Mouse (Mus musculus) embryonic facial prominence, embryonic 13.5 days (tissue): Measurements from ENCODE around the gene D430041D05Rik. TPM values are rescaled to one million over a fixed set of nuclear protein-coding genes. Genes with fewer than 3 reads are reported as not detected.

Source experiments
- ATAC-seq: fragments of 200-750 bp; cut with Nextera tagmentation; 2 replicates; pipeline ENCODE4 v1.8.0; 2017; ENCODE audit warnings: low read depth; ENCODE audit not compliant: insufficient number of reproducible peaks, insufficient read depth, low FRiP score, low TSS enrichment
- H3K27ac ChIP-seq: fragments of 300-500 bp; sonication (generic); 2 replicates; pipeline ENCODE4 v1.5.1; 2015; ENCODE audit warnings: moderate library complexity, mild to moderate bottlenecking, inconsistent platforms
- H3K27me3 ChIP-seq: fragments of 300-500 bp; sonication (generic); 2 replicates; pipeline ENCODE4 v1.6.1; 2015; ENCODE audit warnings: mild to moderate bottlenecking, inconsistent platforms
- H3K36me3 ChIP-seq: fragments of 300-500 bp; sonication (generic); 2 replicates; pipeline ENCODE4 v1.6.1; 2015; ENCODE audit warnings: mild to moderate bottlenecking, inconsistent platforms
- H3K4me1 ChIP-seq: fragments of 300-500 bp; sonication (generic); 2 replicates; pipeline ENCODE4 v1.6.1; 2015; ENCODE audit warnings: inconsistent platforms
- H3K4me2 ChIP-seq: fragments of 300-500 bp; sonication (generic); 2 replicates; pipeline ENCODE4 v1.6.1; 2015; ENCODE audit warnings: moderate library complexity, mild to moderate bottlenecking, inconsistent platforms
- H3K4me3 ChIP-seq: fragments of 300-500 bp; sonication (generic); 2 replicates; pipeline ENCODE4 v1.5.1; 2015; ENCODE audit warnings: mild to moderate bottlenecking, inconsistent platforms
- H3K9ac ChIP-seq: fragments of 300-500 bp; sonication (generic); 2 replicates; pipeline ENCODE4 v1.6.1; 2015; ENCODE audit warnings: mild to moderate bottlenecking, inconsistent platforms
- H3K9me3 ChIP-seq: fragments of 300-500 bp; sonication (generic); 2 replicates; pipeline ENCODE4 v1.6.1; 2016; ENCODE audit warnings: inconsistent platforms
- WGBS: fragments of 180-500 bp; shearing (Covaris S2); methylation state at CpG from one replicate; pipeline ENCODE4 v1.1.7; 2015; ENCODE audit warnings: mixed read lengths; 5-methylcytosine and 5-hydroxymethylcytosine counted together
- polyA plus RNA-seq: library from polyadenylated mRNA; unstranded; fragments of >200 nt; fragmentation: Nextera tagmentation; extraction: Ambion mirVana; gene quantifications from 2 replicates; pipeline ENCODE4 v1.2.1, GENCODE M21; 2015

Gene D430041D05Rik
- polyA plus RNA-seq, 1 experiment from 2014 or later: 0.80 TPM

GRCm38 (mm10) chr2:104404036-104404435, 6.8 kb downstream of the D430041D05Rik start:
- Histone ChIP-seq H3K27me3 (peaks cover 28% of the 10 kb centered on the region), H3K4me3 (no peak overlapping the region), H3K27ac (no peak overlapping the region), H3K9me3 (no peaks in the 10 kb centered on the region), H3K36me3 (no peaks in the 10 kb centered on the region), H3K4me2 (no peak overlapping the region), H3K4me1 (peaks cover 4% of the 10 kb centered on the region), H3K9ac (no peak overlapping the region)
- ATAC-seq: no peak
- 84% methylated on average over 6 of the region's 6 CpGs for WGBS

DNA sequence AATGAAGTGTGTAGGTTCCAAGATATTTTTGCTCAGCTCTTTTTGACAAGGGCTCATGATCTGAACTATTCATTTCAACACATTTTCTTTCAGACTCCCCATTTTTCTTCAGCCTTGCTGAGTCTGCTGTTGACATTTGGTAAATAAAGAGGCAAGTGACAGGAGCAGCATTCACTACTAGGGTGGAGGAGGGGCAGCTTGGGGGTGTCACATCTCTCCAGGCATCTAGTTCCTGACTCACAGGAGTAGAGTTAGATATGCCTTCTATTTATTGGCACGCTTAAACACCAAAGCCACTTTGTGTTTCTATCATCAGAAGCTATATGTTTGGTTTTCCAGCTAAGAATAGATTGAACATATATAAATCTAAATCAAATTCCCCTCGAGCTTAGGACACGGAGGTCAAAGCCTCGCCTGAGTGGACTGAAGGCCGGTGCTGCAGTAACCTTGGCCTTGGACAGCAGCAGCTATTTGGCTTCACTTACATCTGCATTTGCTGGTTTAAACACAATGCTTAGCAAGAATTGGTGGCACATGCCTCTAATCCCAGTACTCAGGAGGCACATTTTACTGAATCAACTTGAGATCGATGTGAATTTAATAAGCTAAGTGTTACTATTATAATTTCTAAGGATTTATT, 12.0 kb downstream of the D430041D05Rik start:
- H3K27me3 ChIP-seq: no peaks in the 10 kb centered on the region
- H3K4me2 ChIP-seq: no peak overlapping the region
- no peak overlapping the region for H3K9ac ChIP-seq
- no peaks in the 10 kb centered on the region for H3K9me3 ChIP-seq
- 85% methylated on average over 6 of the region's 6 CpGs for WGBS
- H3K4me3 ChIP-seq: no peak overlapping the region
- no peak overlapping the region for H3K27ac ChIP-seq
- no peaks in the 10 kb centered on the region for H3K4me1 ChIP-seq
- no peaks in the 10 kb centered on the region for H3K36me3 ChIP-seq
- no peak for ATAC-seq

- no peak for ATAC-seq
- 81% methylated on average over 9 of the region's 9 CpGs for WGBS
- H3K4me3 ChIP-seq: no peak overlapping the region
- no peaks in the 10 kb centered on the region for H3K4me1 ChIP-seq
- H3K36me3 ChIP-seq: no peaks in the 10 kb centered on the region
- H3K27ac ChIP-seq: no peak overlapping the region
- H3K27me3 ChIP-seq: no peaks in the 10 kb centered on the region
- no peaks in the 10 kb centered on the region for H3K9me3 ChIP-seq
- no peak overlapping the region for H3K9ac ChIP-seq
- H3K4me2 ChIP-seq: no peak overlapping the region
These were observed 14.9 kb downstream of the D430041D05Rik start for GRCm38 (mm10) chr2:104395961-104396360.

DNA sequence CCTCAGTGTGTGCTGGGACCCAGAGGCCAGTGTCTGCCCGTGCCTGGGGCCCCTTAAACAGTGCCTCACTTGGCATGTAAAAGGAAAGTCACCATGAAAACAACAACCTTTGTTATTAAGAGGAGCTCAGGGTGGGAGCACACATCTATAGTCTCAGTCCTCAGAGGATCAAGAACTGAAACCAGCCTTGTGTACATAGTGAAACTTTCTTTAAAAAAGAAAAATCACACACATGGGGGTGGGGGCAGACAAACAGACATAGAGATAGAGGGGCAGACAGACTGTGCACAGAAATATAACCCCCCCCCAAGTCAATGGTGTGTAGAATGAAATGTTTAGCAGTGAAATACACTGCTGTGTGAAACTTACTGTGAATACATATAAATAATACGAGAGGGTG, 16.0 kb downstream of the D430041D05Rik start:
- no peaks in the 10 kb centered on the region for H3K9me3 ChIP-seq
- no peak for ATAC-seq
- no peak overlapping the region for H3K4me2 ChIP-seq
- no peak overlapping the region for H3K4me3 ChIP-seq
- no peak overlapping the region for H3K9ac ChIP-seq
- no peaks in the 10 kb centered on the region for H3K4me1 ChIP-seq
- 52% methylated on average over 2 of the region's 2 CpGs for WGBS
- no peak overlapping the region for H3K27ac ChIP-seq
- H3K36me3 ChIP-seq: no peaks in the 10 kb centered on the region
- no peaks in the 10 kb centered on the region for H3K27me3 ChIP-seq

- no peaks in the 10 kb centered on the region for H3K36me3 ChIP-seq
- 75% methylated on average over 4 of the region's 4 CpGs for WGBS
These were observed 18.0 kb downstream of the D430041D05Rik start for GRCm38 (mm10) chr2:104392700-104393312.

DNA sequence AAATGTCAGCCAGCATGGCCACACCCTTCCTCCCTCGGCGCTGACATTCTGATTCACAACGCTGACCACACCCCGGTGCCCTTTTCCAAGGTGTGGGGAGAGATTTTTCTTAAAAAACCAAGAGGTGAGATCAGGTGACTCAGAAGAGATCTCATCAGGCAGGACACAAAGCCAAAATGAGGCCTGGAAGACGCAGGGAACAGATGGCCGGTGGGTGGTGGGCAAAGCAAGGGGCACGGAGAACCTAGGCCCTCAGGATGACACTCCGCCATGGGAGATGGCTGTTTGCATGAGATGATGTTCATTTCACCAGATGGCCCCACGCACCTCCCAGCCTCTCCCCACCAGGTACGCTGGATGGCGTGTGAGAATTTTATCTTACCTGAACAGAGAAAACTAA, 21.6 kb downstream of the D430041D05Rik start:
- H3K4me1 ChIP-seq: no peaks in the 10 kb centered on the region
- no peak overlapping the region for H3K27ac ChIP-seq
- no peak overlapping the region for H3K4me3 ChIP-seq
- H3K27me3 ChIP-seq: no peaks in the 10 kb centered on the region
- no peak for ATAC-seq
- H3K9ac ChIP-seq: no peak overlapping the region
- 88% methylated on average over 11 of the region's 11 CpGs for WGBS
- no peaks in the 10 kb centered on the region for H3K9me3 ChIP-seq
- no peak overlapping the region for H3K4me2 ChIP-seq
- H3K36me3 ChIP-seq: no peaks in the 10 kb centered on the region

More at GRCm38 (mm10) chr2:104392700-104393312, 18.0 kb downstream of the D430041D05Rik start:
- no peak for ATAC-seq
- Histone ChIP-seq H3K4me3 (no peak overlapping the region), H3K27me3 (no peaks in the 10 kb centered on the region), H3K27ac (no peak overlapping the region), H3K9me3 (no peaks in the 10 kb centered on the region), H3K9ac (no peak overlapping the region), H3K4me1 (no peaks in the 10 kb centered on the region), H3K4me2 (no peak overlapping the region)

GRCm38 (mm10) chr2:104385941-104386340, 24.9 kb downstream of the D430041D05Rik start:
- 80% methylated on average over 2 of the region's 2 CpGs for WGBS
- H3K4me1 ChIP-seq: no peaks in the 10 kb centered on the region
- H3K4me3 ChIP-seq: no peak overlapping the region
- no peaks in the 10 kb centered on the region for H3K9me3 ChIP-seq
- no peak overlapping the region for H3K27ac ChIP-seq
- no peak overlapping the region for H3K4me2 ChIP-seq
- no peaks in the 10 kb centered on the region for H3K36me3 ChIP-seq
- ATAC-seq: no peak
- no peaks in the 10 kb centered on the region for H3K27me3 ChIP-seq
- H3K9ac ChIP-seq: no peak overlapping the region

- no peaks in the 10 kb centered on the region for H3K4me1 ChIP-seq
- 84% methylated on average over 4 of the region's 4 CpGs for WGBS
- no peaks in the 10 kb centered on the region for H3K36me3 ChIP-seq
- no peak overlapping the region for H3K4me3 ChIP-seq
- ATAC-seq: no peak
- peaks cover 12% of the 10 kb centered on the region; the same call in 1 of the 2 replicates for H3K27me3 ChIP-seq
- H3K9me3 ChIP-seq: no peaks in the 10 kb centered on the region
- H3K9ac ChIP-seq: no peak overlapping the region
- no peak overlapping the region for H3K27ac ChIP-seq
- no peak overlapping the region for H3K4me2 ChIP-seq
These were observed 27.2 kb downstream of the D430041D05Rik start for GRCm38 (mm10) chr2:104383589-104383988.

DNA sequence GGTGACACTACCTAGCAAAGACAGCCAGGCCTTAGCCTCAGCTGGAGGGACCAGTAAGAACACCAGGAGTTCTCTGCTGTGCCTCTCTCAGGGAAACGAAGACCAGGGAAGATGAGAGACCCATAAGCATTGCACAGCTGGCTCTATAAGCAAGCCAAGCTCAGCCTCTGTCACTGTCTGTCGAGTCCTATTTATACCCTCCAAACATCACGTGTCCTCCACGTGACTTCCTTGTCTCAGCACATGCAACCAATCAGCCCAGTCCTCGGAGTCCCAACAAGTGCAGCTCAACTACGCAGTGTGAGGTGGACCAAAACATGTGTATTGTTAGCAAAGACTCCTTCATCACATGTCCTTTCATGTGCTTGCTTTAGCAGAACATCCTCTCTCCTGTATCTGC, 28.0 kb downstream of the D430041D05Rik start:
- Histone ChIP-seq H3K9me3 (no peaks in the 10 kb centered on the region), H3K27ac (no peak overlapping the region), H3K4me2 (no peak overlapping the region), H3K4me1 (no peaks in the 10 kb centered on the region), H3K27me3 (peaks cover 17% of the 10 kb centered on the region; the same call in 1 of the 2 replicates), H3K4me3 (no peak overlapping the region), H3K9ac (no peak overlapping the region), H3K36me3 (no peaks in the 10 kb centered on the region)
- 69% methylated on average over 6 of the region's 6 CpGs for WGBS
- ATAC-seq: no peak

GRCm38 (mm10) chr2:104379304-104379703, 31.5 kb downstream of the D430041D05Rik start:
- Histone ChIP-seq H3K9ac (no peak overlapping the region), H3K27ac (no peak overlapping the region), H3K36me3 (no peaks in the 10 kb centered on the region), H3K27me3 (peaks cover 17% of the 10 kb centered on the region; the same call in 1 of the 2 replicates), H3K9me3 (no peaks in the 10 kb centered on the region), H3K4me2 (no peak overlapping the region), H3K4me1 (no peaks in the 10 kb centered on the region), H3K4me3 (no peak overlapping the region)
- WGBS: 20% methylated on average over 7 of the region's 7 CpGs
- ATAC-seq: no peak

DNA sequence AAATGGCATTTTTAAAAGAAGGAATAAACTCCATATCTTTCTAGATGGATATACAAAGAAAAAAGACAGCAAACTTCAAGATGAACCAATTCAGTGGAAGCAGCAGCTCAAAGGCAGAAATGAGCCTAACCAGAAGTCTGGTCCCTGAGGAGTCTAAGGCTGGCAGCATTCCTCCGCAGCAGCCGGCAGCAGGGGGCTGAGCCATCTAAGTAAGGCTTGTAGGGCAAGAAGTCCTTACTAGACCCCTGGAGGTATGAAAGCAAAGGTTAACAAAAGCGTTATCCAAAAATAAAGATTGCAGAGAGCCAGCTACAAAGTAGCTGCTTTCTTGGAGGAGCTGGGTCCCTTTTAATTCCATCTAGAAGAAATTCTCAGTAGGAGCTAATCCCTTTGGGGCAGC, 32.0 kb downstream of the D430041D05Rik start:
- no peak for ATAC-seq
- Histone ChIP-seq H3K4me2 (no peak overlapping the region), H3K27me3 (peaks cover 17% of the 10 kb centered on the region; the same call in 1 of the 2 replicates), H3K9me3 (no peaks in the 10 kb centered on the region), H3K9ac (no peak overlapping the region), H3K4me1 (no peaks in the 10 kb centered on the region), H3K36me3 (no peaks in the 10 kb centered on the region), H3K27ac (no peak overlapping the region), H3K4me3 (no peak overlapping the region)
- WGBS: 8% methylated on average over 3 of the region's 3 CpGs

DNA sequence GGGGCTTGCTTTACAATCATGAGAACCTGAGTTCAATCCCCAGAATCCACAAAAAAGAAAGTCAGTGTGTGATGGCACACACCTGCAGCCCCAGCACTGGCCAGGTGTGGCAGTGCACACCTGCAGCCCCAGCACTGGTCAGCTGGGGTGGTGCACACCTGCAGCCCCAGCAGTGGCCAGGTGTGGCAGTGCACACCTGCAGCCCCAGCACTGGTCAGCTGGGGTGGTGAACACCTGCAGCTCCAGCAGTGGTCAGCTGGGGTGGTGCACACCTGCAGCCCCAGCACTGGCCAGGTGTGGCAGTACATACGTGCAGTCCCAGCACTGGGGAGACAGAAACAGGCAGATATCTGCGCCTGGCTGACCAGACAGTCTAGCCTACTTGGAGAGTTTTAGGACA, 32.8 kb downstream of the D430041D05Rik start:
- Histone ChIP-seq H3K27ac (no peak overlapping the region), H3K36me3 (no peaks in the 10 kb centered on the region), H3K4me3 (no peak overlapping the region), H3K9me3 (no peaks in the 10 kb centered on the region), H3K9ac (no peak overlapping the region), H3K27me3 (peaks cover 17% of the 10 kb centered on the region; the same call in 1 of the 2 replicates), H3K4me2 (no peak overlapping the region), H3K4me1 (no peaks in the 10 kb centered on the region)
- no peak for ATAC-seq
- 63% methylated on average over 2 of the region's 2 CpGs for WGBS
